Mouse (Mus musculus): Measurements from ENCODE around the gene Mpc1.

Mpc1 gene

DNA sequence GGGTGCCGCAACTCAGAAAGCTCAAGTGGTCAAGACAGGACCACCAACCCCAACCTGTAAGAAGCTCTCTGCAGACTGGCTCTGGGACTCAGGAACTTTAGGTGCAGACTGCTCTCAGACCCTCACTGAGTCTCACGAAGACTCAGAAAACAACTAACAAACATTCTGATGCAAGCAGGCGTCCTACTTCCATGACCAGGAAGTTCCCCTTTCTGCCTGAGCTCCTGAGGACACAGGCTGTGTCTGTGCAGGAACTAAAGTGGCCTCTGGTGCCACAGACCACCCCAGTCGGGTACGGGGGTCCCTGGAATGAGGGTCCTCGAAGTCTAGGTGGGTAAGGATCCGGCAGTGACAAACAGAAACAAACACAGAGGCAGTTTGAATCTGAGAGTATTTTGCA lies 6.0 kb upstream of the Mpc1 start:
- in situ Hi-C loops (cut with MboI, MseI): no loop called here

GRCm38 (mm10) chr17:8277266-8277665 lies 5.4 kb upstream of the Mpc1 start:
- in situ Hi-C loops (cut with MboI, MseI): no loop called here

DNA sequence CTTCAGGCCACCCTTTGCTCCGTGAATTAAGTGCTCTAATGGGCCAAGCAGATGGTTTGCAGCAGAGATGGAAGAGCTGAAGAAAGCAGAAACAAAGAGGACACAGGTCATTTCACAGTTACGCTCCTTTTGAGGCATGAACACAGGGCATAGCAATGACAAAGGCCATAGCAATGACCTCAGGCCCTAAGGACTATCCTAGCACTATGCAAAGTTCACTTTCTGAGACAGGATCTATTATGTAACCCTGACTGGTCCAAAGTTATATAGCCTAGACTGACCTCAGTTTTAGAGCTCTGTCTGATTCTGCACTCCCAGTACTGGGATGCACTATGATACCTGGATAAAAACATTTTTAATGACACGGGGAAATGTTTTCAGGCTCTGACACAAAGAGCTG lies 4.3 kb upstream of the Mpc1 start:
- in situ Hi-C loops (cut with MboI, MseI): no loop called here

- in situ Hi-C loops (cut with MboI, MseI): no loop called here
Measured at GRCm38 (mm10) chr17:8283526-8284253, 986 bp downstream of the Mpc1 start.

GRCm38 (mm10) chr17:8284254-8284661 lies 1.6 kb downstream of the Mpc1 start:
- in situ Hi-C loops (cut with MboI, MseI): no loop called here

- in situ Hi-C loops (cut with MboI, MseI): no loop called here
Measured at GRCm38 (mm10) chr17:8285056-8285455, 2.4 kb downstream of the Mpc1 start.

GRCm38 (mm10) chr17:8286987-8287386 lies 4.3 kb downstream of the Mpc1 start:
- in situ Hi-C loops (cut with MboI, MseI): no loop called here

DNA sequence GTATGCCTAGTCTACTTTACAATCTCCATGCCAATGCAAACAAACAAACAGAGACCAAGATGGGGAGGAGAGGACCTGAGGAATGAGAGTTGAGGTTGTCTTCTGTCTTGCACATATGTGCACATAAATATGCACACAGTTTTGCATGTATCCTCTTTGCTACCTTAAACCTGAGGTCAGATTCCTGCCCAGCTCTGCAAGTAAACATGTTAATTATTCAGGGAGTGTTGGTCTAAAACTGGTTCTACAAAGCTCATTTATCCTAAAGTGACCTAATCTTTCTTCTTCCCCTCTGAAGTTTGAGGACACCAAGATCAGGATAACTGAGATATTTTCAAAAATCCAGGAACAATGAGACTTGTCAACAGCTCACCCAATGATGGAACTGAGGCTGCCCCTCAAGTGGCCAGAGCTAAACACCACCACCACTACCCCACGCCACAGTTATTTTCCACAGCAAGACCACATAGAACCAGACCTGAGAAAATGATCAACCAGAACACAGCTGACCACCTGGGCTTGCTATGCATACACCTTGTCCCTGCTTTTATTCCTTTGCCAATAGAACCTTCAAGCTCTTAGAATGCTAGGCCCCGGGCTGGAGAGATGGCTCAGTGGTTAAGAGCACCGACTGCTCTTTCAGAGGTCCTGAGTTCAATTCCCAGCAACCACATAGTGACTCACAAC lies 7.4 kb downstream of the Mpc1 start:
- in situ Hi-C loops (cut with MboI, MseI): no loop called here

DNA sequence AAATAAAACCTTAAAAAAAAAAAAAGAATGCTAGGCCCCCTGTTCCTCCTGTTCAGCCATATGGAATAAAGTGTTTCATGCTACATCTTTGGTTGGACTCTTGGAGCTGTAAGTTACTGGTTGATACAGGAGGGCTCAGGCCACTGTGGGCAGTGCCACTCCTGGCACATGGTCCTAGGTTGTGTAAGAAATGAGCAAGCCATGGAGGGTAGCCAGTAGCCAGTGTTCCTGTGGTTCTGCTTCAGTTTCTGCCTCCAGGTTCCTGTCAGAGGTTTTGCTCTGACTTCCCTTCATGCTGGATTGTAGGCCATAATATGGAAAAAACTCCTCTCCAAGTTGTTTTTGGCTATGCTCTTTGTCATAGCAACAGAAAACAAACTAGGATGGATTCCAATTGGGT lies 8.0 kb downstream of the Mpc1 start:
- in situ Hi-C loops (cut with MboI, MseI): no loop called here

DNA sequence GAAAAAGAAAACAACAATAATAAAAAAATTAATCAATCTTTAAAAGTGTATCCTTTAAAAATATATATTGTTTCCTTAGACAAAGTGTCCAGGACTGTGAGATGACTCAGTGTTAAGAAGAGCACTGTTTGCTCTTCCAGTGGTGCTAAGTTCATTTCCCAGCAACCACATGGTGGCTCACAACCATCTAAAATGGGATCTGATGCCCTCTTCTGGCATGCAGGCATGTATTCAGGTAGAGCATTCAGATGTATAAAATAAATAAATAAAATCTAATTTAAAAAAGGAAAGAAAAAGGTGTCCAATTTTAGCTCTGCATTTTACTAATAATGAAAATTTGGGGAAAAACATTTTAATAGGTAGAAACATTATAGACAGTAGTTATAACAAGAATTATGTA lies 13.1 kb downstream of the Mpc1 start:
- in situ Hi-C loops (cut with MboI, MseI): no loop called here

- in situ Hi-C loops (cut with MboI, MseI): no loop called here
Measured at GRCm38 (mm10) chr17:8296313-8296844, 13.7 kb downstream of the Mpc1 start.

GRCm38 (mm10) chr17:8297746-8298145 lies 15.0 kb downstream of the Mpc1 start:
- in situ Hi-C loops (cut with MboI, MseI): no loop called here

DNA sequence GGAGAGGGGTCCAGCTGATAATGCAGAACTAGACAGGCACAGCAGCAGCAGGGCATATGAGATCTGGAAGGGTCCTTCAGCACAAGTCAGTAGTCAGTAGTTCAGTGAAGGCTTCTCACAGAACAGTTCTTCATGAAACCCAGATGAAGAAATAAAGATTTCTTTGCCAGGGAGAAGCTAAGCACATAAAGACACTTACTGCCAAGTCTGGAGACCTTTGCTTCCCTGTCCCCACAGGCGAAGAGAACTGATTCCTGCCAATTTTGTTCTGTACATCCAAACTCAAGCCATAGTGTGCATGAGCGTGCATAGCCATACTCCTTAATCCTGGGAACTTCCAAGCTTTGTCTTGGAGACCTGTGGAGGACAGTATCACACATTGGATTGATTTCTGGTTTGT lies 15.6 kb downstream of the Mpc1 start:
- in situ Hi-C loops (cut with MboI, MseI): no loop called here

DNA sequence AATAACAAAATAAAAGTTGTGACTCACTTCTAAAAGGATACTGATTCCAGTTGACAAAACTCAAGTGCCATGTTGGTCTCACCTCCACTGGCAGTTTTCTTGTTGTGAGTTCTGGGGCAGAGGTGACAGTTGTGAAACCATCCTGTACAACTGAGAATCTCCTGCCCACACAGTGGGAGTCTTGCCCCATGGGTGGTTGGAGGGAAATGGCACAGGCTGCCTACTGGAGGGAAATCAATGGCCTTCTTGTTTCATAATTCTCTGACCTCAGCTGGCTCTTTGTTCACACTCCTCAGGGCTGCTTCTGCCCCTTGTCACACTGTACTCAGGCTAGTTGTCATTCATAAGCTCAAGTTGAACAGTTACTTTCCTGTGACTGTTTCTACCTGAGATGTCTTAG lies 16.8 kb downstream of the Mpc1 start:
- in situ Hi-C loops (cut with MboI, MseI): no loop called here

GRCm38 (mm10) chr17:8301515-8301914 lies 18.8 kb downstream of the Mpc1 start:
- in situ Hi-C loops (cut with MboI, MseI): loop anchor here (5.0 kb wide), 1 partner anchor 104 kb away; no protein-coding TSS in a partner anchor

DNA sequence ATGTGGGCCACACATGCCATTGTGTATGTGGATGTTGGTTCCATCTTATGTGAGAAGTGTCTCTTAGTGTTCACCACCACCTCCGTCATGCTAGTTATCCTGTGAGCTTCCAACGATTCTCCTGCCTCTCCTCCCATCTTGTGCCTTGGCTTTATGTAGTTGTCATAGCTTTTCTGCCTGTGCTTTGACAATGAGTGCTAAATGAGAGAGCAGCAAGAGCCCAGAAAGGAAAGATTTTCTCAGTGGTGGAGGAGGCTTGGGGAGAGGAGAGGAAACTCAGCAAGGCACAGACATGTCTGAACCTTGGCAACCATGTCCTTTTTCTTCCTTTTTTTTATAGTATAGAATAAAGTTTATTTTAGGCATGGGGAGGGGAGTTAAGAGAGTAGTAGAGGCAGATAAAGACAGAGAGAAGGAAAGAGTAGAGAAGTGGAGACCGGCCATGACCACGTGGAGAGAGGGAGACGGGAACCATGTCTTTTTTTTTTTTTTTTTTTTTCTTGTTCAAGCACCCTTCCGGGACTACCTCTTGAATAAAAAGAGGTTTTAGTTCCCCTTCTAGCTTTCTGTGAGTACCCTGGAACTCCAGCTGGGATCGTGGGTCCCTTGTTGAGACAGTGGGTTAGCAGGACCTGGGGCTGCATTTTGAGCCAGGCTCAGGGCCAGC lies 20.2 kb downstream of the Mpc1 start:
- in situ Hi-C loops (cut with MboI, MseI): loop anchor here (5.0 kb wide), 1 partner anchor 106 kb away; no protein-coding TSS in a partner anchor

GRCm38 (mm10) chr17:8303671-8304070 lies 21.0 kb downstream of the Mpc1 start:
- in situ Hi-C loops (cut with MboI, MseI): loop anchor here (5.0 kb wide), 1 partner anchor 106 kb away; no protein-coding TSS in a partner anchor

GRCm38 (mm10) chr17:8305801-8306200 lies 23.1 kb downstream of the Mpc1 start:
- in situ Hi-C loops (cut with MboI, MseI): loop anchor here (5.0 kb wide), 1 partner anchor 44 kb away; no protein-coding TSS in a partner anchor

GRCm38 (mm10) chr17:8310838-8311614 lies 28.3 kb downstream of the Mpc1 start, which contains the start of gene Sft2d1:
Sft2d1 (plus strand) TSS chr17:8311102.
- in situ Hi-C loops (cut with MboI, MseI): no loop called here

DNA sequence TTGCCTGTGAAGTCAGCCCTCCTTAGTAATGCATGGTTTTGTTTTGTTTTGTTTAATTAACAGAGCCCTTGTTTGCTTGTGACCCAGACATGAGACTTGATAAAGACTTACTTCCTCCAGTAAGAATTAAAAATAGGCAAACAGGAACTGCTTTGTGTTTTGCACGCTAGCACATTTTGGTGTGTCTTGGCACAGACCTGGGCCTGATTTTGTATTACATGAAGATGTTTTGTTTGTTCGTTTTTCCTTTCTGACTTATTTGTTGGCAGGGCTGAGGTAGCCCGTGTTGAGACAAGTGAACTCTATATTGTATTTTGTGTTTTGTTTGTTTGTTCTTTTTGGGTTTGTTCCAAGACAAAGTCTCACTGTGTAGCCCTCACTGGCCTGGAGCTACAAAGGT lies 29.0 kb downstream of the Mpc1 start:
- in situ Hi-C loops (cut with MboI, MseI): no loop called here

DNA sequence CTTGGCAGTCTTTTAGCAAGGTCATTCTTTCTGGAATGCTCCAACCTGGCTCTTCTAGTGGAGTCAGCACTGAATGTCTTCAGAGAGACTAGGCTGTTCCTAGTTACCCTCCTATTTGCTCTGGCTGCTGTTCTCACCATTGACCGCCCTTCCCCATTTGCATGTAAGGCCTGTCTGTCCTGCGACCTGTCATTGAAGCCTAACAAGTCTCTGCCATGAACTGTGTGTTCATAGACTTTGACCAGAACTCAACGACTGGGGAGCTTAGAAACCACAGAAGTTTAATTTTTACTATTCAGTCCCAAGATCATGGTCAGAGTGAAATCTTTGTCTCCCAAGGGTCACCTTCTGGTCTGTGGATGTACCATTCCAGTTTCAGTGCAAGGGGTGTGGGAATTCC lies 31.3 kb downstream of the Mpc1 start:
- in situ Hi-C loops (cut with MboI, MseI): no loop called here
